Mouse (Mus musculus): Measurements from ENCODE around the gene Fam129b.

- TF ChIP-seq CTCF (IDR thresholded peaks at IDR 0.05; ENCODE audit: extremely low read depth, insufficient read length, insufficient replicate concordance, low read depth, low read length), result no peak
- no peak for TF ChIP-seq POLR2A (IDR thresholded peaks at IDR 0.05; ENCODE audit: low read depth, low read length)
These were observed 1.4 kb downstream of the Fam129b start for GRCm38 (mm10) chr2:32877303-32877702.
